Mouse (Mus musculus) hindbrain, embryonic 15.5 days (tissue): Measurements from ENCODE around the gene Slc9a3r1. TPM values are rescaled to one million over a fixed set of nuclear protein-coding genes. Genes with fewer than 3 reads are reported as not detected.

Experiments
- ATAC-seq: fragments of 200-750 bp; cut with Nextera tagmentation; 2 replicates; pipeline ENCODE4 v1.8.0; 2017; ENCODE audit warnings: low read depth, moderate number of reproducible peaks, moderate TSS enrichment; ENCODE audit not compliant: low FRiP score
- H3K27ac ChIP-seq: fragments of 300-500 bp; sonication (generic); replicated peaks from 2 replicates; pipeline ENCODE4 v1.5.1; 2015; ENCODE audit warnings: mild to moderate bottlenecking, inconsistent platforms
- H3K27me3 ChIP-seq: fragments of 300-500 bp; sonication (generic); 2 replicates; pipeline ENCODE4 v1.6.1; 2015; ENCODE audit warnings: control low read depth, inconsistent platforms
- H3K36me3 ChIP-seq: fragments of 300-500 bp; sonication (generic); 2 replicates; pipeline ENCODE4 v1.6.1; 2015; ENCODE audit warnings: control low read depth, inconsistent platforms
- H3K4me1 ChIP-seq: fragments of 300-500 bp; sonication (generic); replicated peaks from 2 replicates; pipeline ENCODE4 v1.6.1; 2015; ENCODE audit warnings: control low read depth, inconsistent platforms
- H3K4me2 ChIP-seq: fragments of 300-500 bp; sonication (generic); 2 replicates; pipeline ENCODE4 v1.6.1; 2015; ENCODE audit warnings: moderate library complexity, mild to moderate bottlenecking, inconsistent platforms
- H3K4me3 ChIP-seq: fragments of 300-500 bp; sonication (generic); 2 replicates; pipeline ENCODE4 v1.5.1; 2015; ENCODE audit warnings: mild to moderate bottlenecking, inconsistent platforms
- H3K9ac ChIP-seq: fragments of 300-500 bp; sonication (generic); 2 replicates; pipeline ENCODE4 v1.6.1; 2015; ENCODE audit warnings: inconsistent platforms
- H3K9me3 ChIP-seq: fragments of 300-500 bp; sonication (generic); 2 replicates; pipeline ENCODE4 v1.6.1; 2016; ENCODE audit warnings: control low read depth, inconsistent platforms
- WGBS: fragments of 180-500 bp; shearing (Covaris S2); methylation state at CpG from one replicate; pipeline ENCODE4 v1.1.7; 2015; 5-methylcytosine and 5-hydroxymethylcytosine counted together
- polyA plus RNA-seq: library from polyadenylated mRNA; unstranded; fragments of >200 nt; fragmentation: Nextera tagmentation; extraction: Ambion mirVana; gene quantifications from 2 replicates; pipeline ENCODE4 v1.2.1, GENCODE M21; 2015

Gene Slc9a3r1
- polyA plus RNA-seq, result 68.7 and 70.2 TPM in 2 replicates

DNA sequence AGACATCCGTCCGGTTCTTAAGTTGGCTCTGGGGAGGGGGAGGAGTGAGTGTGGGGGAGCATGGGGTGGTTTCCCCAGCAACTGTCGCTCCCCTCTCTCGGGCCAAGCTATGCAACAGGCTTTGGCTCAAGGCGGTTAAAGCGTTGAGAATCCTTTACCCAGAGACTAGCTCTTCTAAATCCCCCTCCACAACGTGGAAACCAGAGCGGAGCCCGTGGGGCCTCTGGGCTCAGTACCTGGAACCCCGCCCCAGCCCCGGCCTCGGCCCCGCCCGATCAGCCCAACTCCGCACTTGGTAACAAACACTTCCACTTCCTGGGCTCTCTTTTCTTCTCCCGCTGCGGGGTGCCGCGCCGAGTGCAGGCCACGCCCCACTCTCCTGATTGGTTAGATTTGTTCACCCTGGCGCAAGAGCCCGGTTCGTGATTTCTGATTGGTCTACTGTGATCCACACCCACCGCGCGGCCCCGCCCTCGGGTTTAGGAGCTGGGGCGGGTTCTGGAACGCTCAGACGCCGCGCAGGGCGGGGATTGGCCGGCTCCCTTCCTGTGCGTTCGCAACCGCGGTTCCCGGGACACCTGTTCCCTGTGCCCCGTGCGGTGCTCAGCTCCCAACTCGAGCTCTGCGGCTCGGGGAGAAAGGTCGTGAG lies at the start of gene Slc9a3r1:
Gene Slc9a3r1 (plus strand): TSS at position 510 of the 649 bp plus-strand sequence.
- Histone ChIP-seq H3K9me3 (0 out of 2 replicates have a peak, but pooled peaks cover 4% of the 10 kb centered on the region), H3K27ac (peak within 1 kb of the TSS; percentile 52), H3K4me2 (peak within 1 kb of the TSS; percentile 54), H3K27me3 (peaks cover 34% of the 10 kb centered on the region), H3K4me3 (peak within 1 kb of the TSS; percentile 49), H3K4me1 (peaks cover 28% of the 10 kb centered on the region), H3K9ac (peak within 1 kb of the TSS; percentile 49), H3K36me3 (no peaks in the 10 kb centered on the region)
- peak; percentile 92 for ATAC-seq
- WGBS, result under 1% methylated on average over 47 of the region's 47 CpGs

DNA sequence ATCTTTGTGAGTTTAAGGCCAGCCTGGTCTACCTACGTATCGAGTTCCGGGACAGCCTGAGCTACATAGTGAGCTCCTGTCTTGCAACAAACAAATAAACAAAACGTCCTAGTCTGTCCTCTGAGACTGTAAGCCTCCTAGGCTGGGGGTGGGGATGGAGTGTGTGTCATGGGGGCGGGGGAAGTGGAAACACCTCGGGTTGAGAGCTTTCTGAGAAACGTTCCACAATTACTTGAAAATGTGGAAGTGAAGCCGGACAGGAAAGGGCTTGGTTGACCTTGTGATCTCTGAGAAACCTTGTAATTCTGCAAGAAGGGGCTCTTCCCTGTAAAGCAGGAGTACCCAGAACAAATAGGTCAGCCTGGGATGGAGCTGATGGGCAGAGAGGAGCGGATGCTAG lies 43.7 kb upstream of the Slc9a3r1 start:
- Histone ChIP-seq H3K27ac (no peak overlapping the region), H3K4me1 (no peaks in the 10 kb centered on the region), H3K27me3 (no peaks in the 10 kb centered on the region), H3K4me2 (no peak overlapping the region), H3K9me3 (no peaks in the 10 kb centered on the region), H3K36me3 (no peaks in the 10 kb centered on the region), H3K4me3 (no peak overlapping the region), H3K9ac (no peak overlapping the region)
- ATAC-seq, result no peak
- WGBS, result 79% methylated on average over 9 of the region's 9 CpGs

DNA sequence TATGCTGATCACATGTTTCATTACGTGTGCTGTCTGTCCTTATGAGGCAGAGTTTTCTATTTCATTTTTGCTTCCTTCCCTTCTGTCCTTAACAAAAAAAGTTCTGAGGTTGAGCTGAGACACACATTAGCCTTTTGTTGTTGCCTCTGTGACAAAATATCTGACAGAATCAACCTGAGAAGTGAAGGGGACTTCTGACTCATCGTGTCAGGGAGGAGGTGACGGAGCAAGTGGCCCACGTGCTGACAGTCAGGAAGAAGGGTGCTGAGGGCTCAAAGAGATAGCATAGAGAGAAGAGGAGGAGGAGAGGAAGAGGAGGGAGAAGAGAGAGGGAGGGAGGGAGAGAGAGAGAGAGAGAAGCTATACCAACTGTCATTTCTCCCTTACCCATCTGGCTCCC lies 34.7 kb upstream of the Slc9a3r1 start:
- no peaks in the 10 kb centered on the region for H3K9me3 ChIP-seq
- no peak overlapping the region for H3K4me3 ChIP-seq
- ATAC-seq, result no peak
- H3K9ac ChIP-seq, result no peak overlapping the region
- no peaks in the 10 kb centered on the region for H3K4me1 ChIP-seq
- WGBS, result 91% methylated on average over 4 of the region's 4 CpGs
- no peak overlapping the region for H3K4me2 ChIP-seq
- H3K27ac ChIP-seq, result no peak overlapping the region
- no peaks in the 10 kb centered on the region for H3K27me3 ChIP-seq
- H3K36me3 ChIP-seq, result no peaks in the 10 kb centered on the region

DNA sequence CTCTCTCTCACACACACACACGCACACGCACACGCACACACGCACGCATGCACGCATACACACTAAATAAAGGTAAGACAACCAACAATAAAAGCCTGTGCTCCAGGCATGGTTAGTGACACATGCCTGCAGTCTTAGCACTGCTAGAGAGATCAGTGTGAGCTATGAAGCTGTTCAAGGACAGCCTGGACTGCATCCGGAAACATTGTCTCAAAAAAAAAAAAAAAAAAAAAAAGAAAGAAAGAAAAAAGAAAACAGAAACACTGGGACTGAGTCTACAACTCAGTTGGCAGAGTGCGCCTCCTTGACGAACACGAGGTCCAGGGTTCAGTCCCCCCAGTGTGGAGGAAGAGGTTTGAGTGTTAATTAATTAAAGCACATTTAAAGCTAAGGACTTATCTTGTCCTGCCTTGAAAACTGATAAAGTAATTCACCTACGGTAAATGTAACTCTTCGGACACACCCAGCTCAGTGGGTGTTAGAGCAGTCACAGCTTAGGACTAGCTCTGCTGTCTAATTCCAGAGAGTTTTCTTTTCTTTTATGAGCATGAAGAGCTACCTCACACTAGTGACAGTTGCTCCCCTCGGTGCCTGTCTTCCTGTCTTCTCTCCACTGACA lies 33.5 kb upstream of the Slc9a3r1 start:
- Histone ChIP-seq H3K4me3 (no peak overlapping the region), H3K4me1 (no peaks in the 10 kb centered on the region), H3K9ac (no peak overlapping the region), H3K27me3 (no peaks in the 10 kb centered on the region), H3K36me3 (no peaks in the 10 kb centered on the region), H3K27ac (no peak overlapping the region), H3K9me3 (no peaks in the 10 kb centered on the region), H3K4me2 (no peak overlapping the region)
- ATAC-seq, result no peak
- WGBS, result 91% methylated on average over 13 of the region's 13 CpGs

DNA sequence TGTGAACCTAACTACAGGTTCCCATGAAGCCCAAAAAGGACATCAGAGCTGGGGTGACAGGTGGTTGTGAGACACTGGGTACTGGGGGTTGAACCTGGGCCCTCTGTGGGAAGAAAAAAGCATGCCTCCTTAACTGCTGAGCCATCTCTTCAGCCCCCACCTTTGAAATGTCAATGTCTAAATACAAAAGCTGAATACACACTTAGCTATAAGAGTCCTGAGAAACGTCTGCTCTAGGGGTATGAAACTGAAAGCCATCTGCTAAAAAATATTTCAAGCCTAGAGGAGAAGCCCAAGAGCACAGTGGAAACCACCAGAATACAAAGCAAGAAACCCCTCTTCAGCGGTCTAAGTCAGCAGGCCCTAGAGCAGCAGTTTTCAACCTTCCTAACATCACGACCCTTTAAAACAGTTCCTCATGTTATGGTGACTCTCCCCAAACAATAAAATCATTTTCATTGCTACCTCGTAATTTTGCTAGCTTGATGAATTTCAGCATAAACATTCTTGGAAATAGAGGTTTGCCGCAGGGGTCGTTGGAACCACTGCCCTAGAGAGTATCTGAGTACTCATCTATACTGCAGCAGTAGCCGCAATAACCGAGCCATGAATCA lies 31.3 kb upstream of the Slc9a3r1 start:
- Histone ChIP-seq H3K9ac (no peak overlapping the region), H3K36me3 (no peaks in the 10 kb centered on the region), H3K4me1 (no peaks in the 10 kb centered on the region), H3K9me3 (no peaks in the 10 kb centered on the region), H3K27ac (no peak overlapping the region), H3K4me3 (no peak overlapping the region), H3K4me2 (no peak overlapping the region), H3K27me3 (no peaks in the 10 kb centered on the region)
- ATAC-seq, result no peak
- WGBS, result 87% methylated on average over 8 of the region's 8 CpGs

DNA sequence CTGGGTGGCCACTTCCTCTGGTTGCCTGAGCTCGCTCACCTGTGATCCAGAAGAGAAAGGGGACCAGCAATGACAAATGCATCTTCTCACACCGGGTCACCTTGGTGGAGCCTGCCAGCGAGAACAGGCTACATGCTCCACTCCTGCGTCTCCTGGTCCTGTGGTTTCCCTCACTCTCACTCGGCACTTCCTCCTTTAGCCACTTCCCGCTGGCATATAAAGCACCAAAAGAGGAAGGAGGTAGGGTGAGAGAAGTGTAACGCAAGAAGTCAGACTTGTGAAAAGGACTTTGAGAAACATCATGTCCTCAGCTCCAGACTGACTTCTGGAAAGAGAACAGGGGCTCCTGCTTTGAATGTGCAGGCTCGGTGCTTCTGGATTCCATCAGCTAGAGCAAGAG lies 29.3 kb upstream of the Slc9a3r1 start, which contains the start of gene Cd300lf:
Gene Cd300lf (minus strand): TSS at position 193 of the 400 bp plus-strand sequence.
- no peak within 1 kb of the TSS for H3K4me2 ChIP-seq
- H3K4me3 ChIP-seq, result no peak within 1 kb of the TSS
- H3K9ac ChIP-seq, result no peak within 1 kb of the TSS
- H3K4me1 ChIP-seq, result no peaks in the 10 kb centered on the region
- H3K9me3 ChIP-seq, result no peaks in the 10 kb centered on the region
- no peak within 1 kb of the TSS for H3K27ac ChIP-seq
- no peak for ATAC-seq
- no peaks in the 10 kb centered on the region for H3K27me3 ChIP-seq
- H3K36me3 ChIP-seq, result no peaks in the 10 kb centered on the region
- WGBS, result 90% methylated on average over 8 of the region's 8 CpGs

DNA sequence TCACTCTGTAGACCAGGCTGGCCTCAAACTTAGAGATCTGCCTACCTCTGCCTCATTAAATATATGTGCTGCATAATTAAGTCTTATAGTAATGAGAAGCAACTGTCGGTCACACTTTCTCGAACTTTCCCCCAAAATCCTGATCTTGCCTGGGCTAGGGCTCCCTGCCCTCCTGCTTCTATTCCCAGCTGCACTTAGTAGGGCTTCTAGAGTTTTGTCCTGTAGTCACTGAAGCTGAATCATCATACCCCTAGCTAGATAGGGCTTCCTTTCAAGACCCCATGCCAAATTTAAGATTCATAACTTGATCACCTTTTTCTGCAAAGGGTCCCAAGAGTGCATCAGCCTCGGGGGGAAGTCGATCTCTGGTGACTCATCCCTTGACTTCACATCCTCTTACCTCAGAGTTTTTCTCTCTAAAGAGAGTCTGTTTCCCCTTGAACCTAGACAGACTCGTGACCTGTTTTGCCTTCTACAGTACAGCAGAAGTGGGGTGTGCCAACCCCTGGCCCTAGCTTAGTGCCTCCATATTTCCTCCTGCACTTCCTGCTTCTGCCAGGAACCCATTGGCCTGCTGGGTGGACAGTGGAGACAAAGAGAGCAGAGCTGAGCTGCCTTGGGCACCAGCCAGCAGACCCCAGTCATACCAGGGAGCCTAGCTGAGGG lies 24.4 kb upstream of the Slc9a3r1 start:
- no peak overlapping the region for H3K9ac ChIP-seq
- H3K27me3 ChIP-seq, result no peaks in the 10 kb centered on the region
- H3K4me3 ChIP-seq, result no peak overlapping the region
- no peaks in the 10 kb centered on the region for H3K9me3 ChIP-seq
- 85% methylated on average over 5 of the region's 5 CpGs for WGBS
- ATAC-seq, result no peak
- H3K4me2 ChIP-seq, result no peak overlapping the region
- H3K27ac ChIP-seq, result no peak overlapping the region
- no peaks in the 10 kb centered on the region for H3K4me1 ChIP-seq
- no peaks in the 10 kb centered on the region for H3K36me3 ChIP-seq

DNA sequence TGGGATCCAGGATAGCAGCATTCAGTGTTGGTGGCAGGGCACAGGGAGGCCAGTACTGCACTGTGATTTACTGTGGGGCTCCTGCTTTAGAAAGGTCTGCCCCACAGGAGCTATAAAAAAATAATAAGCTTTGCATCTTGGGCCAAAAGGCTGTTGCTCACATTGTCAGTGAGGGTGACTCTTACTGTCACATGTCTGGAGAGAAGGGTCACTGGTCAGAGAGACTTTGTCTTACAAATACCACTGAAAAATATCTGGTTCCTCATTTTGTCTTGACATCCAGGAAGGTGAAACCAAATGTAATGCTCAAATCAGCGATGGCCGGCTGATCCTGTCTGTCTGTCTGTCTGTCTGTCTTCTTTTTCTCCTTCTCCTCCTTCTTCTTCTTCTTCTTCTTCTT lies 21.2 kb upstream of the Slc9a3r1 start:
- no peak overlapping the region for H3K27ac ChIP-seq
- no peak overlapping the region for H3K4me2 ChIP-seq
- 87% methylated on average over 2 of the region's 2 CpGs for WGBS
- no peaks in the 10 kb centered on the region for H3K27me3 ChIP-seq
- H3K4me3 ChIP-seq, result no peak overlapping the region
- no peak overlapping the region for H3K9ac ChIP-seq
- no peaks in the 10 kb centered on the region for H3K9me3 ChIP-seq
- no peak for ATAC-seq
- H3K4me1 ChIP-seq, result no peaks in the 10 kb centered on the region
- no peaks in the 10 kb centered on the region for H3K36me3 ChIP-seq

DNA sequence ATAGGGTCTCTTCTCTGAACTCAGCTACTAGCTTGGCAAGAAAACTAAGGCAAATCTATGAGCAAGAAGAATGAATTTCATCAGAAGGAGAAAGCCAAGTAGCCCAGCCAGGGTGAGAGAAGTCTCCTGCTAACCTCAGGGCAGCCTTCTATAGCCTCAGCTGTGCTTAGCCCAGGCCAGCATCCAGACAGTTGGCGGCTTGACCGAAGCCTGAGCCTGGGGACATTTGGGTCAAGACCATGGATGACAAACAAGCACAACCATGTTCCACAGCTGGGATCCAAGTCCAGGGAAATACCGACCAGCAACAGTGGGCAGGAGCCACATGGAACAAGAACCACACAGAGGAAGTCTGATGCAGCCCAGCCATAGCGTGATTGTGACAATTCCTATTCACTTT lies 15.3 kb upstream of the Slc9a3r1 start:
- H3K4me1 ChIP-seq, result peaks cover 12% of the 10 kb centered on the region
- H3K4me3 ChIP-seq, result no peak overlapping the region
- no peaks in the 10 kb centered on the region for H3K36me3 ChIP-seq
- no peak overlapping the region for H3K27ac ChIP-seq
- no peak overlapping the region for H3K4me2 ChIP-seq
- H3K9me3 ChIP-seq, result no peaks in the 10 kb centered on the region
- H3K9ac ChIP-seq, result no peak overlapping the region
- 87% methylated on average over 4 of the region's 4 CpGs for WGBS
- no peak for ATAC-seq
- peaks cover 3% of the 10 kb centered on the region; the same call in 1 of the 2 replicates for H3K27me3 ChIP-seq

DNA sequence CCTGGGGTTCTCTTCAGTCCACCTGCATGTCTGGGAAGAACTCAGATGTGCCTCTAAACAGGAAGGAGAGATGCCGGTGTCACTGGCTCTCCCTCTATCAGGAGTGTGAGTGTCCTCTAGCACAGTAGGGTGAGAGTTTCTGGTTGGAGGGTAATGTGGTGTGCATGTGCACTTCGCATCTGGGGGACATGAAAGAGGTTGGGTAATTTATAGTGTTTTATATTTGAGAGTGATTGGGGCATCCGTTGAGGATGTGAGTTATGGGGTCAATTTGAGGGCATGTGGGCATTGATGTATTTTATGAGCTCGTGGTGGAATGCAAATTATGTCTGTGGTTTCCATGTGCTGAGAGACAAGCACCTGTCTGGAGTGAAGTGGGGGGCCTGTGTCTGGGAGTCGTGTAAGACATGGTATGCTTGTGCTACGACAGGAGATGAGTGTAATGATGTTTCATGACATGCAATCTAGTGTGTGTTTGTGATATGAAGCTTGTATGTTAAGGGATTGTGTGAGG lies 12.3 kb upstream of the Slc9a3r1 start:
- no peak for ATAC-seq
- 71% methylated on average over 6 of the region's 6 CpGs for WGBS

DNA sequence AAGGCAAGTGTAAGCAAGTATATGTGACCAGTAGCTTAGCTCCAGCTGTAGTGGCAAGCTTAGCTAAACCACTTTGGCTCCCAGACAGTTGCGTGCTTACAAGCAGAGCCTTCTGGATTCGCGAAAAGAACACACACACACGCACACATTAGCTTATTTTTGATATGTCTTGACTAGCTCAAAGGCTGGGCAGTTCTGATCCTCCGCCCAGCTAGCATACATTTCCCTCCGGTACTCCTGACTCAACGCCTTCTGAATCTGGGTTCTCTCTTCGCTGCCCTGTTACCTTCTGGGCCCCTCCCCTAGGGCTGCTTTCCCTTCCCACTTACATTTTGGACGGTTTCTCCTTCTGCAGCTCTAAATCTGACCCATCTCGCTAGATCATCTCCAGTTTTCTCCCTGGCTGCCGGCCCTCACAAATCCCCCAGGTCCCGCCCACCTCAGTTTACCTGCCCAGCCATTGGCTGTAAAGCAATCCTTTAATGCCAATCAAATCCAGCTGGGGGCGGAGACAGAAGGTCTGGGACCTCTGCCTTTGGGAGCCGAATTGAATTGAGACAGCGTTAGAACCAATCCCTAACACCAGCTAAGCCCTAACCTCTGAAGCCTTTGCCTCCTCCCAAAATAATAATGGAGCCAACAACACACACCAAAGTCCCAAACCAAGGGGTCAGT lies 11.2 kb upstream of the Slc9a3r1 start:
- Histone ChIP-seq H3K27ac (no peak overlapping the region), H3K4me3 (peak overlapping the region; percentile 33), H3K4me1 (peaks cover 21% of the 10 kb centered on the region), H3K27me3 (peaks cover 36% of the 10 kb centered on the region), H3K9ac (peak overlapping the region; percentile 40), H3K4me2 (peak overlapping the region; percentile 61), H3K9me3 (no peaks in the 10 kb centered on the region), H3K36me3 (no peaks in the 10 kb centered on the region)
- 8% methylated on average over 15 of the region's 15 CpGs for WGBS
- ATAC-seq, result peak; percentile 83

More for the DNA sequence above, 12.3 kb upstream of the Slc9a3r1 start:
- no peak overlapping the region for H3K27ac ChIP-seq
- H3K27me3 ChIP-seq, result peaks cover 27% of the 10 kb centered on the region
- peaks cover 21% of the 10 kb centered on the region for H3K4me1 ChIP-seq
- H3K4me3 ChIP-seq, result no peak overlapping the region
- H3K9ac ChIP-seq, result no peak overlapping the region
- H3K36me3 ChIP-seq, result no peaks in the 10 kb centered on the region
- peak overlapping the region; percentile 61; the same call in 1 of the 2 replicates for H3K4me2 ChIP-seq
- H3K9me3 ChIP-seq, result no peaks in the 10 kb centered on the region
